Mouse (Mus musculus) stomach, postnatal 0 days (tissue): ENCODE measurements at regions not wholly inside any gene's neighbourhood (a gene's known extent, or its start where the extent isn't known, plus 50 kb on each side); places are given as distances from the start of the nearest gene placed in this dataset.

Source experiments
- CTCF ChIP-seq: IDR thresholded peaks from 2 replicates; pipeline ENCODE4 v1.5.1; 2016; ENCODE audit warnings: antibody characterized with exemption, low read depth, mild to moderate bottlenecking, moderate library complexity
- EP300 ChIP-seq: optimal IDR thresholded peaks from 2 replicates; pipeline ENCODE3; 2016; ENCODE audit warnings: antibody characterized with exemption

- TF ChIP-seq CTCF (no peak), EP300 (no peak)
Observed at GRCm38 (mm10) chr3:52546035-52546434, 277.9 kb downstream of the Foxo1 start.
